Mouse (Mus musculus): ENCODE results near the gene Eno1.
"Not testable (repeated sequence)": the region's sequence is repeated elsewhere in the genome, so short reads cannot be mapped to it uniquely, and the experiment has no call there.

Eno1 gene

DNA sequence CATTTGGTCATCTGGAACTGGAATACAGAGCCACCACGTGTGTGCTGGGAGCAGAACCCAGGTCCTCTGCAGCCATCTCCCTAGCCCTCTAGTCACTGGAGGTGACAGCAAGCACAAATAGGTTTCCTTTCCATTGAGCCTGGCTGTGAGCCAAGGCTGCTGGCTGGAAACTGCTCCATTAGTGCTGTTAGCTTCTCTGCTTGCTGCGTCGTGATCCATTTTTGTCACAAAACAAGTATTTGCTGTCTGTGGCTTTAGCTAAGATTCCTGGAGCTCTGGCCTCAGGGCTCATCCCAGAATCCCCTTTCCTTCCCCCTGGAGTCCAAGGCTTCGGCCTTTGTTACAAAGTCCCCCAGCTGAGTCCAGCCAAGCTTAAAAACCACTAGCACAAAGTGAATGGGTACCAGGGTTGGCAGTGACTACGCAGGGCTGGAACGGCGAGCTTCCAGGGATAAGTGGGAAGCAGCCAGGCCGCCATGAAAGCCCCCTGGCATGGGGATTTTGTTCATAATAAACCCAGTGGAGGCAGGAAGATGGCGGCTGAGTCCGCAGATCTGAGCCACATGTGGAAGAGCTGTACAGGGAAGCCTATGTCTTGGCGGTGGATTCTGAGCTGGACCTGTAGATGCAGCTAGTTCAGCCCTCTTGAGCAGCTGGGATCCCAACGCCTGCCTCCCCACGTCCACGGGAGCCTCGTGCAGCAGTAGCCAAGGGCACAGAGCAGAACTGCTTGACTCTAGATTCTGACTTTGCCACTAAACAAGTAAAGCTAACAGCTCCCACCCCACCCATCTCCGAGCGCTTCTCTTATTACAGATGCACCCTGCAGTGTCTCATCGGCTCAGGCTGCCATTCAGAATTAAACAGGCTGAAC lies 14.3 kb downstream of the Eno1 start:
- DNase-seq = no peak

DNA sequence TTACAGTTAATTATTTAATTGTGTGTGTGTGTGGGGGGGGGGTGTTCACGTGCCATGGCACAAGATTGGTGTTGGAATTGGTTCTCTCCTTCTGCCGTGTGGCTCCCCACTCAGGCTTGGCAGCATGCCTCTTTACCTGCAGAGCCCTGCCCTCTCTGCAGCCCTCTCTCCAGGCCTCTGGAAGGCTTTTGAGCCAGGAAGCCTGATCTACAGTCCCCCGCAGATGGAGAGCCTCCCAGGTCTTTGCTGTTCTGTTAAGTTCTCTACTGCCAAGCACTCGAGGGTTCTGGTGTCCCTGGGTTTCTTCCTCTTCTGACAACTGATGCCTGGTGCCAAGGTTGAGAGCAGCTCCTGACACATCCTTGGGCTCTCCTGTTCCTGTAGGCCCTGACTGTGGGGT lies 17.9 kb downstream of the Eno1 start:
- DNase-seq = no peak

DNA sequence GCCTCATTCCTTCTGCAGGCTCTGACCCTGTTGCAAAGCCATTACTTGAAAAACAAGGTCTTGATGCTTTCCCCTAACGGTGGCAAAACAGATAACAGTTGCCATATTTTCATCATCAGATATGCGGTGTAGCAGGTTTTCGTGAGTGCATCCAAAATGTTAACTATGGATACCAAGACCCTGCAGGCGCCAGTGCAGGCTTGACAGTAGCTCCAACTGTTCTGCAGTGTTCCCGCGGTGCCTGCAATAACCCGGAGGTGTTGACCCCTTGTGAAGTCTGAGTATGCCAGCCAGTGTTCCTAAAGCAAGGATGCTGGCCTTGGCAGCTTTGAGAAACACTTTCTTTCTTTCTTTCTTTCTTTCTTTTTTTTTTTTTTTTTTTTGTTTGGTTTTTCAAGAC lies 18.7 kb downstream of the Eno1 start:
- no peak for DNase-seq

DNA sequence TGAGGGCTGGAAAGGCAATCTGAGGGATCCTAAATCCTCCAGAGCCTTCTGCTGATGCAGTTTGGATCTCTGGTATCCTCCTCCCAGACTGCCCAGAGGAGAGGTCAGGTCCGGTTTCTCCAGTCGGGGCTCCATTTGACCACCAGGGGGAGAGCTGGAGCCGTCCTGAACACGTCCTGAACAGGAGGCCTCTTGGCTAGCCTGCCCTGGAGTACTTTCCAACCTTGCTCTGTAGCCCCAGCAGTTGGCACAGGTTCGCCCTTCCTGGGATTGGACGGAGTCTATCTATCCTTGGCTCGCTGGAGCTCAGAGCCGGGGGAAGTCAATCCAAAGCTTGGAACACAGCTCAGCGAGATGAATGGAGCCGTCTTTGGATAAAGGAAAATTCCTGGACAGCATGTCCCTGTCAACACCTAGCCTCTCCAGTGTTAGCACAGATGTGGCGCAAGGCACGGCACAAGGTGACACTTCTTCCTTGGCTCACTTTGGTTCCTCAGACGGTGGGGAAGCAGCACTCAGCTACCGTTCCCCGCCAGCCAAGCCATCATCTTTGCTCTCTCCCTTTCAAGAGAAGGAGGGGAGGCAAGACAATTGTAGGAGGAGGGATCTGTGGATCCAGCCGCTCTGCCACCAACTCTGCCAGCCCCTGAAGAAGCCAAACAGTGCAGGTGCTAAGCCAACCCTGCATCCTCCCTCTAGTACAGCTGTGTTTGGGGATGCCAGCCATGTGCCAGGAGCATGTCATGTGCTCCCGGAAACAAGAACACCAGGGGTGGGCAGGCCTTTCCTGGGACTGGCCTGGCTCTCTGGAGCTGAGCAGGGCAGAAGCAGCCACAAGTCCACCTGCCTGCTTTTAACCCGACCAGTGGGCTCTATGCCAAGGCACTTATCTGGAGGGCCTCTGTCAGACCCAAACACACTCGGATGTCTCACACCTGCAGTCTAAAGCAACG lies 21.0 kb downstream of the Eno1 start:
- peak; percentile 56 to 79 for DNase-seq

DNA sequence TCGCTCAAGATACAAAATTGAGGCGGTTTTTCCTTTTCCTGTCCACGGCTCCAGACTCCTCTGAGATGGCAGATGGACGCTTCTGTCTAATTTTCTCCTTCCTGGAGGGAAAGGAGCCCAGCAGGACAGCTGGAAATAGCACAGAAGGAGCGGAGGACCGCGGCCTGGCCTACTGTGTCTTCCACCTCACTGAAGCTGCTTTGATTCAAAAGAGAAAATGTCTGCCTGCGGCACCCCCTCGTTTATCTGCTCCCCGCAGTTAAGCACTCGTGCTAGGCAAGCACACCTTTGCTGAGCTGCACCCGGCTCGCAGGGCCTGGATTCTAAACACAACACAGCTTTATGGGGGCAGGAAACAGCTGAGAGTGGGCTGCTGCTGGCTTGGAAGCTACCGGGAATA lies 21.9 kb downstream of the Eno1 start:
- no peak for DNase-seq

DNA sequence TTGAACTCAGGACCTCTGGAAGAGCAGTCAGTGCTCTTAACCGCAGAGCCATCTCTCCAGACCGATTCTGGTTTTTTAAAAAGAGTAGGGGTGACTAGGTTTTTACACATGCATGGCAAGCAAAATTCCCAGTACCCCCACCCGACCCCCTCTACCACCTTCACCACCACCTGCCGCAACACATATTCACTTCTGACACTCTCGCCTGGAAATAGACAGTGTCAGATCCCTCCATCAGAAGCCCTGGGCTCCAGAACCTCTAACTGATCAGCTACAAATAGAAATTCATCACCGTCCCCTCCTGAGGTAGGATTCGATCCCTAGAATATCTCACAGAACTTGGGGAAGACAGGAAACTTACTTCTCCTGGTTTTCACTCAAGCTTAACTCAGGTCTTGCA lies 23.1 kb downstream of the Eno1 start:
- no peak for DNase-seq

DNA sequence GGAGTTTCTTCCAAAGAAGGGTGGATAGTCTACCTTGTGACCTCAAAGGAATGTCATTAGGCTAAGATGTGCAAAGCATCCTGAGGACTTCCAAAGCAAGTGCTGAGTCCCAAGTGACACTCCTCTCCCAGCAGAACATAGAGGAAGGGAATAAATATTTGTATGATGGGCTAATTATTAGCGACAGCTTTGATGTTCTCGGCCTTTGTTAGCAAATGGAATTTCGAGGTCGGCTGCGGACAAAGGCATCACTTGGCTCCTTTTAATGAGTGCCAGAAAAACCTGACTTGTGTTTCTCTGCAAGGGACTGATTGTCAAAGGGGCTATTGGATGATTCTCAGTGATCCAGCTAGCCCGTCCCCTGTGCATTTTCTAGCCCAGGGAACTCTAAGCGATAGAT lies 23.6 kb downstream of the Eno1 start:
- DNase-seq = no peak

DNA sequence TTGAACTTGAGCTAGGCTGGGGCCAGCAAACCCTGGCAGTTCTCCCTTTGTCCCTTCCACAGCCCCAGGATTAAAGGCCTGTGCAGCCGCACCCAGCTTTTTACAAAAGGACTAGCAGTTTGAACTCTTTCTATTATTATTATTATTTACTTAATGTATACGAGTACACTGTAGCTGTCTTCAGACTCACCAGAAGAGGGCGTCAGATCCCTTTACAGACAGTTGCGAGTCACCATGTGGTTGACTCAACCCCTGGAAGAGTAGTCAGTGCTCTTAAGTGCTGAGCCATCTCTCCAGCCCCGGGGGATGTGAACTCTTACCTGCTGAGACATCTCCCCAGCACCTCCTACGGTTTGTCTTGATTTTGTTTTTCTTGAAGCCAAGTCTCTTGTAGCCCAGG lies 24.2 kb downstream of the Eno1 start:
- no peak for DNase-seq

DNA sequence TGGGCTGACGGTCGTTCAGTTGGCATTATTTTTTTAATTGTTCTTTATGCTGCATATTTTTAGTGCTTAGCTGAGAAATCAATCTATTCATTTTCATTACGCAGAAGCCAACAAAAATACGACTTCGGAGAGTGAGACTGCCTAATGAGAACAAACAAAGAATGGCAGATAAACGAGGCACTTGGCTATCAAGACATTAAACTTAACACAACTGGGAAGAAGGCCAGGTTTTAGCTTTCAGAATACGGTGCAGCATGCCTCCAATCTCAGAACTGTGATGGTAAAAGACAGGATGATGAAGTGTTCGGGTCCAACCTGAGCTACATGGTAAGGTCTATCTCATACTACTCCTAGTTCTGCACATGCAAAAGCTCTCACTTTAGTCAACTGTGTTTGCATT lies 25.8 kb downstream of the Eno1 start:
- DNase-seq = no peak

DNA sequence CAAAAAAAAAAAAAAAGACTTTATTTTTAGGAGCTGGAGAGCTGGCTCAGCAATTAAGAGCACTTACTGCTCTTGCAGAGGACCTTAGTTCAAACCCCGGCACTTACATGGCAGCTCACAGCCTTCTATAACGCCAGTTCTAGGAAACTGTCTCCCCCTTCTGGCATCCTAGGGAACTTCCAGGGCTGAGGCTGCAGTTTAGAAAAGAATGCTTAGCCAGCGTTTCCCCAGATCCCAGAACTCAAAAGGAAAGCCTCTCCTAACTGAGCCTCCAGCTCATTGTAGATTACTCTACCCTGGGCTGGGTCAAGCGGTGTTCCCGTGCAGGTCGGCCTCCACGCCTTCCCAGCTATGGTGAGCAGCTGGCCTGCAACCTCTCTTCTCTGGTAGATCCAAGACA lies 28.4 kb downstream of the Eno1 start:
- no peak for DNase-seq

DNA sequence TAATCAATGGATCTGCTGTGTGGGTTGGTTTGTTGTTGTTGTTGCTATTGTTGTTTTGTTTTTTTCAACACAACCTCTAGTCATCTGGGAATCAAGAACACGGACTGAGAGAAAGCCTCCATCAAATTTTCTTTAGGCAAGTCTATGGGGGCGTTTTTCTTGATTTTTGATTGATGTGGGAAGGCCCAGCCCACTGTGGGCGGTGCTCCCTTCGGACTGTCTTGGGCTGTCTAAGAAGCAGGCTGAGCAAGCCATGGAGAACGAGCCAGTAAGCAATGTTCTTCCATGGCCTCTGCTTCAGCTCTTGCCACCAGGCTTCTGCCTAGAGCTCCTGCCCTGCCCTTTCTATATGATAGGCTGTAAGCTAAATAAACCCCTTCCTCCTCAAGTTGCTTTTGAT lies 28.9 kb downstream of the Eno1 start:
- no peak for DNase-seq

DNA sequence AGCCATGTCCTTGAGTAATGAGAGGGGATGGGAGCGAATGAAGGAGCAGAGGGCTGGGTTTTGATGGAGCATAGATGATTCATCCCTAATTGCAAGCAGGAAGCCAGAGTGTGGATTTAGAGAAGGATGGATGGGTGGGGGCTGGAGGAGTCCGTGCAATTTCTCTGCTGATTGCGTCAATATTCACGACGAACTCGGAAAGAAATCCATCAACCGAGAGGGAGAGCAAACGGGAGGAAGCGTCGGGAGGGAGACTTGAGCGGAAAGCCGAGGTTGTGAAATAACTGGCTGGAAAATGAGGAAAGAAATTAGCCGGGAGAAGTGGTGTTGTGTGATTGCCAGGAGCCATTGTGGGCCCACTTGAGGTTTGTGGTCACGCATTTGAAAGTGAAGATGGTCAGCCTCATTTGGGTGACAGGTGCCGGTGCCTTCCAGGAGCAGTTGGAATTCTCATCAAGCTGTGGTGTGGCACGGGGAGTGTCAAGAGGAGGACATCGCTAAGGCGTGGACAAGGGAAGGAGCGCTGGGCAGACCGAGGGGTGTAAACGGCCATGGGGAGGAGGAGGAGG lies 30.2 kb downstream of the Eno1 start:
- DNase-seq = no peak

DNA sequence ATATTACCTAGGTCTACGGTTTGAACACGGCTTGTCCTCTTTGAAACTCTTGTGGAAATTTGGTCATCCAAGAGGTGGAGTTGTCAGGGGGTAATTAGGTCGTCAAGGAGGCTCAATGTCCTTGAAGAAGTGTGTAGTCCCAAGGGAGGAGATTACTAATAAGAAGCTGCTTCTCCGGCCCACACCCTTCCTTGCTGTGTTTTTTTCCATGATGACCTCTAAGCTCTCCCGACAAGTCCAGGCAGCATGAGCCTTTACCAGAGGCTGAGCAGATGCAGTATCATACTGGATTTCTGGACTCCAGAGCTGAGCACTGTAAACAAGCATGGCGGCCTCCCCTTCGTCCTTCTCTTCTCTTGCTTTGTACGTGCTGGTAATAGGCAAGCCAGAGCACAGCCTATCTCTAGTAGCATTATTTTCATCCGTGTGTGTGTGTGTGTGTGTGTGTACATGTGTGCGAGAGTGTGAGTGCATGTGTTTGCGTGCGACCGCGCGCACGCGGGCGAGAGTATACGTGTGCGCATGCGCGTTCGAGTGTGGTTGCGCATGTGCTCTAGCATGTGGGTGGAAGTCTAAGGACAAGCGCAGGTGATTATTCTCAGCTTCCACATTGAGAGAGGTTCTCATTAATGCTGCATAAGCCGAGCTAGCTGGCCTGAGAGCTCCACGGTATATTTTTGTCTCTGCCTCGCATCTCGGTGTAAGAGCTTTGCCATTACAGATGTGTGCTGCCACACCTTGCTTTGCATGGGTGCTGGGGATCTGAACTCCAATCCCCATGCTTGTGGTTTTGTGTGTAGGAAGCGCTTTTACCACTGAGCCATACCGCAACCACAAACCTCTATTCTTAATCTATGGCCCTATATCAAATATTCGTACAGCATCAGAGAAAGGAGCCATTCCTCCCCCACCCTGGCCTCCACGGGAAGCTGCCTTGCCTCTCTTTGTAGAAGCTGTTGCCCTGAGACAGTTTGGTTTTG lies 32.4 kb downstream of the Eno1 start:
- DNase-seq = no peak

DNA sequence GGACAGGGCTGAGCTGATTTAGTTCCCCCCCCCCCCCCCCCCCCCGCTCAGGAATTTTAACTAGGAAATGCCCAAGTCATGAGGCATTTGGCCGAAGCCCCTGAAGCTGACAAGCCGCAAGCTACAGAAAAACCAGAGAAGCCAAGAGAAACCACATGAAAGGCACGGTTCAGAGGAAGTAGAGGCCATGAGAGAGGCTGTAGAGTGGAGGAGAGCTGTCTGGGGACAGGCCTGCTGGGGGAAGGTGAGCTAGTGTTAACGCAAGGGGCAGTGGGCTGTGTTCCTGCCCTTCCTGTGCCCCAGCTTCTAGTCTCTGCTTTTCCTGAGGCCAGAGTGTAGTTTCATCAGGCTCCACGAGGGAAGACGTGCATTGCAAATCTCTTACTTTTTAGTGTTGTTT lies 33.2 kb downstream of the Eno1 start:
- DNase-seq = no peak

DNA sequence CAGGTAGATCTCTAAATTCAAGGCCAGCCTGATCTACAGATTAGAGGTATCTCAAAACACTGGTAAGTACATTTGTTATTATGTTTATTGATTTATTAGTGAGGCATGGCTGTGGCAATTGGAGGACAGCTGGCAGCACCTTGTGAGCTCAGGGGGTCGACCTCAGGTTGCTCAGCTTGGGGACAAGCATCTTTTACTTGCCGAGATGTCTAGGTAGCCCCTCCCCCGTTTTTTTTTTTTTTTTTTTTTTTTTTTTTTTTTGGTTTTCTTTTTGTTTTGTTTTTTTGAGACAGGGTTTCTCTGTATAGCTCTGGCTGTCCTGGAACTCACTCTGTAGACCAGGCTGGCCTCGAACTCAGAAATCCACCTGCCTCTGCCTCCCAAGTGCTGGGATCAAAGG lies 34.2 kb downstream of the Eno1 start:
- DNase-seq = not testable (repeated sequence)

DNA sequence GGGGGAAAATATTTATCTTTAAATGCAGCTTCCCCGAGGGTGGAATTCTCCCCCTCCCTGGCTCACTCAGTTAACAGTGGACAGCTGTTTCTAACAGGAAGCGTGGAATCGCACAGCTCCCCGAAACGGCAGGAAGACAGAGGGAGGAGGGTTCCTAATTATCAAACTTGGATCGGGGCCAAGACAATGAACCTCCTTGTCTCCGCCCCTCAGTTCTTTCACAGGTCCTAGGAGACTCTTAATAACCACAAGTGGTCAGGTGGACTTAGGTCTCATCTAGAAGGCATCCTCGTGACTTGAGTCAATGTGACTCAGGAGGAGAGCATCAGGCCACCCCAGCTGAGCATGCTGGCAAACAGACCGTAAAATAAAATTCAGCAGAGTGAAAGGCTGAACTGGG lies 36.2 kb downstream of the Eno1 start:
- DNase-seq = no peak

DNA sequence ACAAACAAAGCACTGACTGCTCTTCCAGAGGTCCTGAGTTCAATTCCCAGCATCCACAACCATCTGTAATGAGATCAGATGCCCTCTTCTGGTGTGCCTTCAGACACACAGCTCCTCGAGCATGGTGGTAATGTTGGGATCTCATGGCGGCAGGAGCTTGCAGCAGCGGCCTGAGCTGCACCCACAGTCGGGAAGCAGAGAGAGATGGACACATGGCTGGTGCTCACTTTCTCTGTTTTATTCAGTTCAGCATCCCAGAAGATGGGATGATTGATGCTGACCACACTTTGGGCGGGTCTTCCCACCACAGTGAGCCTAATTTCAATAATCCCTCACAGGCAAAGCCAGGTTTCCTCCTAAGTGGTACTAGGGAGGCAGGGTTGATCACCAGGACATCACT lies 39.0 kb downstream of the Eno1 start:
- DNase-seq = no peak

DNA sequence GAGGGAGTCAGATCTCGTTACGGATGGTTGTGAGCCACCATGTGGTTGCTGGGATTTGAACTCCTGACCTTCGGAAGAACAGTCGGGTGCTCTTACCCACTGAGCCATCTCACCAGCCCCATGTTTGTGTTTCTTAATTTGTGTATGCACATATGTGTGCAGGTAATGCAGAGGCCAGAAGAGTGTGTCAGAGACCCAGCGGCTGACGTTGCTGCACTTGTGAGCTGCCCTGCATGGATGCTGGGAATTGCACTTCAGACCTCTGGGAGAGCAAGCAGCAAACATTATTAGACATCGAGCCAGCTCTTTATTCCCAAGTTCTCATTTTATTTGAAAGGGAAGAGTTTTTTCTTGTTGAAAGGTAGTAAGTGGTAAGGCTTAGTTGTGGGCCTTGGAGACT lies 42.8 kb downstream of the Eno1 start:
- DNase-seq = not testable (repeated sequence)

DNA sequence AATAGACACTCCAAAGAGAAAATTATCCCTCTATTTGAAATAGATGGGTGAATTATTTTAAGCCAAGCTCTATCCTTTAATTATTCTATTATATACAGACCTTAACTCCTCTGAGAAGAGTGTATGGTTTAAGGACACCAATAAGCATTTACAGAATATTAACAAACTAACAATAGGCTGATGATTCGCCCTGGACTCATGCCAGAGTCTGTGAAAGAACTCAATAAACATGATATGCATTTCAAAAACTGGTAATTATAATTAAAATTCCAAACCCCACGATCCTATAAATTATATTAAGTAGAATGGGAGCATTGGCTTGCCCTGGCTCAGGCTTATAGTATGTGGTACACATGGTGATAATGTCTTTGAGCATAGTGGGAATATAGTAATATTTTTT lies 43.5 kb downstream of the Eno1 start:
- no peak for DNase-seq

DNA sequence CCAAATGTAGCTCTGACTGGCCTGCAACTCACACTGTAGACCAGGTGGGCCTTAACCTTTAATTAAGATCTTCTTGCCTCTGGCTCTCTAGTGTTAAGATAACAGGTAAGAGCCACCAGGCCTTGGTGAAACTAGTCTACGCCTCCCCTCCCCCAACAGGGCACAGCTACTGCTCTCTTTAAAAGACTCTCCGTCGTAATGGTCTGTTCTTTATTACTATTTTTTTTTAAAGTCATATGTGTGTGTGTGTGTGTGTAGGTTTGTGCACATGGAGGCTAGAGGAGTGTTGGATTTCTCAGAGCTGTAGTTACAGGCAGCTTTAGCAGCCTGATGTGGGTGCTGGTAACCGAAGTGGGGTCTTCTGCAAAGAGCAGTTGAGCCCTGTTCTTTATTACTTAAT lies 43.9 kb downstream of the Eno1 start:
- no peak for DNase-seq

DNA sequence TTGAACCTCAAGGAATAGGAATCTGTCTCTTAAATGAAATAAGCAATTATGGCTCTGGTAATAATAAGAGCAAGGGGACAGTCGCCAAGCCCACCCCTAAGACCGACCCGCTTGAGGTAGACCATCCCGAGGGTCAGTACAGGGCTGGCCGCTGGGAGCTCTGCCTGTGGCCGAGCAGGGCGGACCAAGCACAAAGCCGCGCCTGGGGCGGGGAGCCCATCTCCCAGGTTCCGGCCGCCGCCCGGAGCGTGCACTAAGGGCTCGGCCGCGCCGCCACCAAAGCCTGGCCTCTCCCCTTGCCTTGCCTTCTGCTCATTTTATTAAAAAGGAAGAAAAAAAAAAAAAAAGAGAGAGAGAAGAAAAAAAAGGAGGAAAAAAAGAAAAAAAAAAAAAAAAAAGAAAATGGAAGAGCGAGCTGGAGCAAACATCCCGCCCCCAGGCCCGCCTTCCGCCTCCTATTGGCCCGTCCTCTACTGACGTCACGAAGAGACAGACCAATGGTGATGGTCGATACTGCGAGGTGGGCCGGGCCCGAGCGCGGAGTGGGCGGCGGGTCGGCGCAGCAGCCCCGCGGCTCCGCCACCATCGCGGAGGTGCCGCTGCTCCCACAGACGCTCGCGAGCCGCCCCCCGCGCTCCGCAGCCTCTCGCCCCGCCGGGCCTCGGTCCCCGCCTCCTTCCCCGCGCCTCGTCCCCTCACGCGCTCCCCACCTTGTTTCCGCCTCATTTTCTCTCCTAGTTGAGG lies 44.7 kb downstream of the Eno1 start, which contains the start of gene Rere:
Gene Rere (plus strand): TSS at position 629 of the 744 bp plus-strand sequence.
- peak; percentile 95 to 99 for DNase-seq
